ENCODE assay signal across 8 mouse cellular contexts in genomic region chr14:20388441-20389129, GRCm38 (mm10). TPM values are rescaled to one million over a fixed set of nuclear protein-coding genes. Genes with fewer than 3 reads are reported as not detected.
A peak's percentile ranks its signal among the peaks of the same experiment; 100 is the strongest.
DNase-seq lines count a peak whose midpoint lies in the region; ATAC-seq and TF ChIP-seq lines count a peak whose summit lies in the region.

Dnajc9 (minus strand) TSS chr14:20388910.

- no peaks in the 10 kb centered on the region for H3K27me3 ChIP-seq in ES-Bruce4 (ENCODE audit: control insufficient read depth, insufficient read depth, low read length, poor library complexity, severe bottlenecking)
- no peaks in the 10 kb centered on the region for H3K27me3 ChIP-seq in forebrain, embryonic 14.5 days (replicated peaks; ENCODE audit: control insufficient read depth, insufficient read depth, low read length)

- no peak for TF ChIP-seq POLR2A in ES-Bruce4 (IDR thresholded peaks at IDR 0.05; ENCODE audit: insufficient read depth, low read length)
- TF ChIP-seq POLR2A in lung, adult 2 months (IDR thresholded peaks at IDR 0.05; ENCODE audit: borderline replicate concordance, extremely low read depth, low read depth, low read length) = peak; percentile 85; the same call in 1 of the 2 replicates

- peak within 1 kb of the TSS; percentile 79 for H3K9ac ChIP-seq in ES-Bruce4 (ENCODE audit: low read depth, poor library complexity, severe bottlenecking)
- H3K9ac ChIP-seq in forebrain, embryonic 14.5 days (ENCODE audit: low read length) = peak within 1 kb of the TSS; percentile 76

- WGBS in forebrain, embryonic 14.5 days = under 1% methylated on average over 58 of the region's 59 CpGs
- WGBS in lung, adult 2 months = under 1% methylated on average over 59 of the region's 59 CpGs

- ATAC-seq in cerebellum, adult (ENCODE audit: insufficient number of reproducible peaks, low FRiP score, low TSS enrichment) = peak; percentile 53
- ATAC-seq in forebrain, embryonic 14.5 days = peak; percentile 73
- peak; percentile 81 for ATAC-seq in neutrophil, adult 5-6 weeks (ENCODE audit: extremely low read depth, insufficient number of reproducible peaks, low FRiP score, poor library complexity, severe bottlenecking)

- TF ChIP-seq CTCF in ES-Bruce4 (IDR thresholded peaks at IDR 0.05; ENCODE audit: low read depth, low read length) = no peak
- TF ChIP-seq CTCF in lung, adult 2 months (IDR thresholded peaks at IDR 0.05; ENCODE audit: insufficient read depth, low read length) = no peak

- peak; percentile 95 for DNase-seq in forebrain, embryonic 14.5 days (ENCODE audit: low spot score)
- peak; percentile 84 for DNase-seq in heart, postnatal 25 days (ENCODE audit: low spot score)
- peak; percentile 89 to 97 for DNase-seq in layer of hippocampus, adult 18-20 months (ENCODE audit: low spot score in 2 of 2)
- DNase-seq in lung, adult 2 months = peak; percentile 96
- peak; percentile 87 to 91 for DNase-seq in thymus, adult 18-20 months

- H3K27ac ChIP-seq in ES-Bruce4 (ENCODE audit: insufficient read depth, low read length) = peak within 1 kb of the TSS; percentile 10
- H3K27ac ChIP-seq in forebrain, embryonic 14.5 days (ENCODE audit: low read depth, low read length) = peak within 1 kb of the TSS; percentile 74; the same call in 1 of the 2 replicates

- peaks cover 43% of the 10 kb centered on the region for H3K36me3 ChIP-seq in ES-Bruce4 (ENCODE audit: control insufficient read depth, insufficient read depth, low read length, poor library complexity, severe bottlenecking)
- H3K36me3 ChIP-seq in forebrain, embryonic 14.5 days (ENCODE audit: control insufficient read depth, insufficient read depth, low read length) = peaks cover 45% of the 10 kb centered on the region

- peak within 1 kb of the TSS; percentile 96 for H3K4me3 ChIP-seq in ES-Bruce4 (ENCODE audit: low read depth, low read length)
- peak within 1 kb of the TSS; percentile 62 for H3K4me3 ChIP-seq in forebrain, embryonic 14.5 days (ENCODE audit: low read depth, low read length)
- H3K4me3 ChIP-seq in lung, adult 2 months (replicated peaks; ENCODE audit: extremely low read depth, low read depth, low read length) = peak within 1 kb of the TSS; percentile 86

- peak within 1 kb of the TSS; percentile 76 for H3K4me2 ChIP-seq in forebrain, embryonic 14.5 days (ENCODE audit: low read length)

- H3K9me3 ChIP-seq in ES-Bruce4 (replicated peaks; ENCODE audit: control insufficient read depth, insufficient read depth, low read length, poor library complexity, severe bottlenecking) = no peaks in the 10 kb centered on the region
- no peaks in the 10 kb centered on the region for H3K9me3 ChIP-seq in forebrain, embryonic 14.5 days (replicated peaks; ENCODE audit: control insufficient read depth, low read length)

- intact Hi-C loops in heart, postnatal 25 days (cut with DNase I) = no loop called here

- peak; percentile 30; the same call in 1 of the 2 replicates for TF ChIP-seq EP300 in ES-Bruce4 (IDR thresholded peaks at IDR 0.05; ENCODE audit: insufficient read depth, low read depth, low read length)

- H3K4me1 ChIP-seq in ES-Bruce4 (ENCODE audit: control insufficient read depth, insufficient read depth, low read length) = no peaks in the 10 kb centered on the region
- H3K4me1 ChIP-seq in forebrain, embryonic 14.5 days (ENCODE audit: control insufficient read depth, insufficient read depth, low read length) = peaks cover 18% of the 10 kb centered on the region
- peaks cover 6% of the 10 kb centered on the region for H3K4me1 ChIP-seq in lung, adult 2 months (ENCODE audit: control insufficient read depth, insufficient read depth, low read length)

RNA-seq across cellular contexts. Expression of gene Dnajc9, which starts in this region (rescaled TPM):
- 107 and 121 TPM in 2 replicates for polyA plus RNA-seq in ES-Bruce4 (2011; ENCODE audit: insufficient read depth, insufficient read length, low read depth, missing spikeins)
- polyA plus RNA-seq in forebrain, embryonic 14.5 days (2014; fragmentation: Nextera tagmentation; extraction: Ambion mirVana) = 140 and 165 TPM in 2 replicates
- 10 to 100 TPM; 10.1 to 11.5 TPM for total RNA-seq in heart, postnatal 25 days (2021)
- total RNA-seq in layer of hippocampus, adult 18-20 months (2021) = 10 to 100 TPM; 31.1 to 32.2 TPM
- polyA plus RNA-seq in lung, adult 2 months (2012; rRNA removed) = 17.5 and 24.6 TPM in 2 replicates
- 179 and 180 TPM in 2 replicates for total RNA-seq in neutrophil, adult 5-6 weeks (2017)

Comparison
In these comparisons a context has a peak if more than half of its experiments do, and no peak if none do; other contexts are left out.
1. Peak in every context shown above with its lines: DNase-seq, ATAC-seq, H3K4me3 ChIP-seq and H3K27ac ChIP-seq.